Mouse (Mus musculus): Measurements from ENCODE around the gene Mrgpra9.
A peak's percentile ranks its signal among the peaks of the same experiment; 100 is the strongest.
"Not testable (repeated sequence)": the region's sequence is repeated elsewhere in the genome, so short reads cannot be mapped to it uniquely, and the experiment has no call there.

The Mrgpra9 gene

GRCm38 (mm10) chr7:47252770-47253169 is at the start of gene Mrgpra9:
Gene Mrgpra9, minus strand, starts transcription at chr7:47252848.
- DNase-seq = no peak

GRCm38 (mm10) chr7:47299612-47300011 is 47.0 kb upstream of the Mrgpra9 start:
- not testable (repeated sequence) for DNase-seq

- not testable (repeated sequence) for DNase-seq
These were observed 18.9 kb upstream of the Mrgpra9 start for GRCm38 (mm10) chr7:47271547-47271946.

GRCm38 (mm10) chr7:47244658-47245057 is 8.0 kb downstream of the Mrgpra9 start:
- no peak for DNase-seq

- DNase-seq = peak; percentile 27
These were observed 47.8 kb downstream of the Mrgpra9 start, which contains the start of gene Mrgpra6 for GRCm38 (mm10) chr7:47204830-47205229. Gene Mrgpra6, minus strand, starts transcription at chr7:47204920.

GRCm38 (mm10) chr7:47195271-47195670 is 57.4 kb downstream of the Mrgpra9 start:
- peak; percentile 35 for DNase-seq

Data from heart, adult 11 months (tissue).